Mouse (Mus musculus): Measurements from ENCODE around the gene Eci1. TPM values are rescaled to one million over a fixed set of nuclear protein-coding genes. Genes with fewer than 3 reads are reported as not detected.

The Eci1 gene
- total RNA-seq, 2 experiments from 2014 or later, result 9.4 to 11.5 TPM

GRCm38 (mm10) chr17:24488662-24489264 is 62.3 kb downstream of the Eci1 start:
- intact Hi-C loops (cut with DNase I), result no loop called here

More at GRCm38 (mm10) chr17:24488662-24489264, 62.3 kb downstream of the Eci1 start:
- peak; percentile 50 for DNase-seq

Other genes with a start within 250 kb of the Eci1 start
- gene Tbc1d24, start 221.1 kb upstream of the Eci1 start, total RNA-seq (2021), result 10 to 100 TPM; 82.8 to 91.5 TPM
- 10 to 100 TPM; 15.8 to 16.4 TPM for gene Ntn3, start 217.1 kb upstream of the Eci1 start, total RNA-seq (2021)
- 10 to 100 TPM; 12.6 to 13.7 TPM for gene Tedc2, start 205.8 kb upstream of the Eci1 start, total RNA-seq (2021)
- gene Ccnf, start 175.2 kb upstream of the Eci1 start, total RNA-seq (2021), result 1 to 10 TPM; 9.1 to 9.8 TPM
- 1 to 10 TPM; 1.4 to 1.9 TPM for gene Abca17, start 75.6 kb upstream of the Eci1 start, total RNA-seq (2021)
- gene Abca3, start 74.7 kb upstream of the Eci1 start, total RNA-seq (2021), result 100 to 1,000 TPM; 109 to 114 TPM
- 100 to 1,000 TPM; 204 to 208 TPM for gene Rnps1, start 12.1 kb upstream of the Eci1 start, total RNA-seq (2021)
- gene Dnase1l2, start 16.5 kb downstream of the Eci1 start, total RNA-seq (2021), result 1 to 10 TPM; 7.1 to 8.5 TPM
- gene E4f1, start 43.7 kb downstream of the Eci1 start, total RNA-seq (2021), result 10 to 100 TPM; 39.0 to 41.7 TPM
- gene Pgp, start 43.8 kb downstream of the Eci1 start, total RNA-seq (2021), result 10 to 100 TPM; 45.3 to 45.9 TPM
- gene Bricd5, start 47.2 kb downstream of the Eci1 start, total RNA-seq (2021), result under 1 TPM; 0.54 to 0.92 TPM
- gene Mlst8, start 52.4 kb downstream of the Eci1 start, total RNA-seq (2021), result 10 to 100 TPM; 33.4 to 39.1 TPM
- gene Caskin1, start 62.0 kb downstream of the Eci1 start, total RNA-seq (2021), result 100 to 1,000 TPM; 158 to 180 TPM
- 100 to 1,000 TPM; 166 to 172 TPM for gene Traf7, start 101.3 kb downstream of the Eci1 start, total RNA-seq (2021)
- 10 to 100 TPM; 12.2 to 12.5 TPM for gene Rab26, start 107.6 kb downstream of the Eci1 start, total RNA-seq (2021)
- gene Pkd1, start 123.2 kb downstream of the Eci1 start, total RNA-seq (2021), result 10 to 100 TPM; 75.0 to 91.3 TPM
- gene Tsc2, start 206.0 kb downstream of the Eci1 start, total RNA-seq (2021), result 100 to 1,000 TPM; 152 to 158 TPM
- gene Nthl1, start 206.0 kb downstream of the Eci1 start, total RNA-seq (2021), result 1 to 10 TPM; 7.0 to 8.5 TPM
- gene Slc9a3r2, start 223.7 kb downstream of the Eci1 start, total RNA-seq (2021), result 10 to 100 TPM; 40.2 to 43.6 TPM
- gene Npw, start 231.8 kb downstream of the Eci1 start, total RNA-seq (2021), result under 1 TPM in 1 of 2 experiments, not detected in 1; 0.66 TPM
- 10 to 100 TPM; 45.5 to 48.5 TPM for gene Zfp598, start 243.0 kb downstream of the Eci1 start, total RNA-seq (2021)